Mouse (Mus musculus): ENCODE results near the gene Appl1.
A peak's percentile ranks its signal among the peaks of the same experiment; 100 is the strongest.

Appl1 gene

DNA sequence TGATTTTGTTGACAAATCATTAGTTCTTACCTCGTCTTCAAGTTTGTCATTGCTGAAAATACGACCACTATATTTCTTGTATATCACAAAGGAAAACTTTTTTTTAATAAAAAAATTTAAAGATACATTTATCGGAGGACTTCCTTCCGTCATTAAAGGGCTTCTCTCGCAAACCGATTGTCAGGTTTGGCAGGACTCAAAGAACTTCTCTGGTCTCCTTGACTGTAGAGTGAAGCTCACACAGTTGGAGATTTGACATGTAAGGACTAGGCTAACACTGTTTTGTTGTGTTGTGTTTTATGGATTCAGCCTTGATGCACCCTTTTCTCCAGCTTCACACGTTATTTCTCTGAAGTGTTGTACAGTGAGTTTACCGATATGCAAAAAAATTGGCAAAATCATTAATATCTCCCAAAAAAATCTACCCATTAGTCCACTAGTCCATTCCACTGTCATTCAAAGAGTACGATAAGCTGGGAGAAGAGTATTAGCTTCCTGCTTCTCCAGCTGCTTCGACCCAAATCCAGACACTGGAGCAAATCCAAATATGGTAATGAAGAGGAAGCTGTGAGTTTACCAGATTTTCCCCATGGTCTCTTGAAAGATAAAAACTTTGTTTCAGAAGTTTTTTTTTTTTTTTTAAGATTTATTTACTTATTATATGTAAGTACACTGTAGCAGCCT lies at the start of gene Appl1:
Gene Appl1, minus strand, starts transcription at position 127 of the 684 bp plus-strand sequence.
- DNase-seq, result no peak

DNA sequence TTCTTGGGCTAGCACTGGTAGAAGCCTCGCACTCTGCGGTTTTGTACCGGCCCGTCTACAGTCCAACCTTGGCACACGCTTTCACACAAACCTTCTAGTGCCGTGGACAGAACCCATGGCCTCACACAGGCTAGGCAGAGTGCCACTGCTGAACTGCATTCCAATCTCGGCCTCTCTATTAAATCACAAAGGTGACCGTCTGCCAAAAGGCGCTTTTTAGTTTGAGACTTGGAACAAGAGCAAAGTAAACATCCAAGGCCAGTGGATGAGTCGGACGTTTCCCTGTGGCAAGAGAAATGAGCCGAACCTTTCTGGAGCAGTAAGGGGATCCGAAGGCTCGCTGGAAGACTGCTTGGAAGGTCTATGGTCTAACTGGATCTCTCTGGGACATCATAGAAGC lies 48.8 kb upstream of the Appl1 start:
- DNase-seq, result no peak

DNA sequence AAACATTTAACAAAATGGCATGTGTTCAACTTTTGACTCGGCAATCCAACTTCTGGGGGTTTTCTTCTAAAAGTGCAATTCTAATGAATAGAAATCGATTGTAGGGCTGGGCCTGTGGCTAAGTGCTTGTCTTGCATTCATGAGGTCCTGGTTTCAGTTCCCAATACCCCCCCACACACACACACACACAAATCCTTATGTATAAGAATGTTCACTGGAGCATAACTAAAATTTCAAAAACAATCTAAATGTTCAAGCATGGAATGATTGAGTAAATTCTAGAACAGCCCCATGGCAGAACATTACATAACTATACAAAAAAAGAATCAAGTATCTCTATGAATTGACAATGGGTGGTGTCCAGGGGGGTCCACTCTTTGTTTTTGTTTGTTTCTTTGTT lies 46.9 kb upstream of the Appl1 start:
- DNase-seq, result no peak

DNA sequence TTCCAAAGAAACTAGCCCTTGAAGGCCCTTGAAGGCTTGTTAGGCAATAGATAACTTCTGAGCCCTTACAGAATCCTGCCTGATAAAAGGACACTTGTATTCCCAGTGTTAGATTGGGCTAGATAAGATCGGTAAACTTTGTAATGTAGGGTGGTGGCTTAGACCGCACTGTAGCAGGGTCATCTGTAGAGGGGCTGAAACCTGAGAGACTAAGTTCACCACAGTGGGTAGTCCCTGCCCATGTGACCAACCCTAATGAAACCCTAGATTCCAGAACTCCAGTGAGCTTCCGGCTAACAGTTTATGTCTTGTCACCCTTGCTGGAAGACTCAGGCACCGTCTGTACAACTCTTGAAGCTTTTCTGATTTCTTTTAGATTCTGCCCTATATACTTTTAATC lies 42.6 kb upstream of the Appl1 start:
- no peak for DNase-seq

DNA sequence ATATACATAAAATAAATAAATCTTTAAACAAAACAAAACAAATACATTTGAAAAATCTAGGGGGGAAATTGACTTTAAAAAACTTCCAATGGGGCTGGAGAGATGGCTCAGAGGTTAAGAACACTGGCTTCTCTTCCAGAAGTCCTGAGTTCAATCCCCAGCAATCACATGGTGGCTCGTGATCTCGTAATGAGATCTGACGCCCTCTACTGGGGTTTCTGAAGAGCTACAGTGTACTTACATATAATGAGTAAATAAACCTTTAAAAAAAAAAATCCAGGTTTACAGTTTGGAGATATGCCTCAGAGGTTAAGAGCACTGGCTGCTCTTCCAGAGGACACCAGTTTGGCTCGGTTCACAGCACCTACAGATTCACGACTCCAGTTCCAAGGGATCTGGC lies 40.5 kb upstream of the Appl1 start:
- DNase-seq, result no peak

DNA sequence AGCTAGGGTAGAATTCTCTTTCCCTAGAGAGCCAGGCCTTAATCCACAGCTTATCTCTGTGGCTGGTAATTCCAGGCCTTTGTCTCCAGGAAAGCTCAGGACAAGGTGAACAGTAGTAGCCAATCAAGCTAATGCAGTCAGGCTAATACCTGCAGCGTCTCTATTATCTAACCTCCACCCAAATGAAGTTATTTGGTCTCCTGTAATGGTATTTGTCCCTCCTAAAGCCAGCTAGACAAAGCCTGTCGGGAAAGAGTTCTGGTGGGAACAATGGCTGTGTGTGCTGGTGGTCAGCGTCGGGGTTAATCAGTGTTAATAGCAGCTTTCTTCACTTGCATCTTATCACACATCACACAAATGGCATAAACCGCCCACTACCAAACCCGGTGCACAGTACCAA lies 34.9 kb upstream of the Appl1 start:
- no peak for DNase-seq

DNA sequence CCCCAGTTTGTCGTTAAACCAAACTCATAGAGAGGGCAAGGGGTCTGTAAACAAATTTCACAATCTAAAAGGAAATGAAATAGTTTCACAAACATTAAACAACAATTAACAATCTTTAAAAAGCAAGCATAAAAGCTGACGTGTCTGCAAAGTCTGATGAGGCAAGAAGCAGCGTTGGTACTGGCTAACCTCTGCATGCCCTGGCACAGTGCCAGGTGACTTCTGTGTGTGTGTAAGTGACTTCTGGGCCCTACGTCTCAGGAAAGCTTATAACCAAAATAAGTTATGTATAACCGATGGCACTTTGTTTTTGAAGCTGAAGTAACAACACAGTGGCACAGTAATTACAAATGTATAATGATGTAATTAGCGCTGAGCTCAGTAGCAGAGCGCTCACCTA lies 33.9 kb upstream of the Appl1 start:
- DNase-seq, result no peak

DNA sequence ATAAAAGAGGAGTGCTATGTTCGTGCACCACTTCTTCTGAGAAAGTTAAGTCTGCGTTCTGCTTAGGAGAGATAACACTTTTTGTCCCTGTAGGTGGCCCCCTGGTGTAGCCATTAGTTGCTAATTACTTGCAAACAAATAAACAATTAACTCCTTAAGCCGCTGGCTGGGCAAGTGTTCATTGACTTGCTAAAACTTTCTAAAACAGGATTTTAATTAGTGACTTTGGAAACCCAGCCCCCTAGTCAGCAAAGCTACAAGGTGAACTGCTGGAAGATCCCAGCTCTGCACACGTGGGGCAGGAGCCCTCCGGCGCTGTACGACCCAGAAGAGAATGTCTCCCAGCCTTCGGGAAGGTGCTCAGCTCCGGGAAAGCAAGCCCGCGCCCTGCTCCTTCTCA lies 29.4 kb upstream of the Appl1 start:
- DNase-seq, result no peak

DNA sequence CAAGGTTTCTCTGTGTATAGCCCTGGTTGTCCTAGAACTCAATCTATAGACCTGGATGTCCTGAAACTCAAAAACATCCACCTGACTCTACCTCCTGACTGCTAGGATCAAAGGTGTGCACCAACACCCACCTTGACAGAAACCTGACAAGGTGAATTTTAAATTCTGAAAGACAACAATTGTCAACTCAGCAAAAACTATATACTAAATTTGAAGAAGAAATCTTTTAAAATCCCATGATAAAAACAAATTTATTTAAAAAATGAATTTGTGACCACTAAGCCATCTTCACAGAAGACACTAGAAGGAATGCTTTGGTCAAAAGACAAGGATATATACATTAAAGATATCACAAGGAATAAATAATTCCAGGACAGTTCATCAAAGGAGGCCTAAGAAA lies 25.2 kb upstream of the Appl1 start:
- DNase-seq, result no peak

DNA sequence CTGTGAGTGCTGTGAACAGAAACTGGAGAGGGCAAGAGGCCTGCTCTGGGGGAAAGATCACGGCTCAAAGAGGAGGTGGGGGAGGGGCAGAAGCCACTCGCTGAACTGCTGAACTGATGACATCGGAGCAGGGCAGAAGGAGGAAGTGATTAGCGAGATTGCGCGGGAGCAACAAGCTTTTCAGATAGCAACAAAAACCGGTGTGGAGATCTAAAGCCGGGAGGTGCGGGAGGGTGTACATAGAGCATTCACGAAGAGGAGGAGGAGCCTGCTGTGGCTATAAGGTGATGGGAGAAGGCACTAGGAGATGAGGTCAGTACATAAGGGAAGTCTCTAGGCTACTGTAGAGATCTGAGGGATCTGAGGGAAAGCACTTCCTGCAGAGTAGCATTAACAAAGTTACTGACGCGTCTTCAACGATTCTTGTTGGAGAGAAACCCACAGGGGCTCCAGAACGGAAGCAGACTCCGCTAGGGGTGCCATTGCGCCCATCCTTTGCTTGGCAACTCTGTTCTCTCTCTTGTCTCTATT lies 23.2 kb upstream of the Appl1 start, which contains the start of gene Hesx1:
Gene Hesx1, plus strand, starts transcription at position 206 of the 531 bp plus-strand sequence.
- DNase-seq, result peak; percentile 12

DNA sequence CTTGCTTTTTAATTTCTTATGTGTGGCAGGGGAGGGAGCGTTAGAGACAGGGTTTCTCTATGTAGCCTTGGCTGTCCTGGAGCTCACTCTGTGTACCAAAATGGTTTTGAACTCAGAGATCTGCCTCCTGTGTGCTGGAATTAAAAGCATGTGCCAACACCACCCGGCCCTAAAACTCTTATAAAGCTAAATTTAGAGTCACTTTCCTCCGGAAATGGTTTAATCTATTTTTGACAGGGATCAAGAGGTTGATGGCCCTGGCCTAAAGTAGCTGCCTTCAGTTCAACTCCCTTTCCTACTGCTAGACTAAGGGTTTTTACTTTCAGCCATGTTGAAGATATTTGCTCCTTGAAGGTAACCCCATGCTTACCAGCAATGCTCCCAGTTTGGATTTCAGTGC lies 22.4 kb upstream of the Appl1 start:
- no peak for DNase-seq

DNA sequence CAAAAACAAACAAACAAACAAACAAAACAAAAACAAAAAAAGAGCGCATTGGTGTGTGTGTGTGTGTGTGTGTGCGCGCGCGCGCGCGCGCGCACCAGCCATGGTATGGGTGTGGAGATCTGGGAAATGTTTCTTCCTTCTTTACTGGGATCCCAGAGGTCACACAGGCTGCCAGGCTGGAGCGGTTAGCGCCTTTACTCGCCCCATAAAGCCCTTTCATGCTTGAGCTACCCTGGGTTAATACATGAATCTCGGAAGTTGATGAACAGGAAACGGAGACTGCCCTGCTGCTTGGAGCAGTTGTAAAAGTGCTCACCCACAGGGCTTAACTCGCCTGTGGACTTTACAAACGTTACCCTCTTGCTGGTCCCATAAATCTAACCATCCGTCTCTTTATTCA lies 20.6 kb upstream of the Appl1 start:
- no peak for DNase-seq

DNA sequence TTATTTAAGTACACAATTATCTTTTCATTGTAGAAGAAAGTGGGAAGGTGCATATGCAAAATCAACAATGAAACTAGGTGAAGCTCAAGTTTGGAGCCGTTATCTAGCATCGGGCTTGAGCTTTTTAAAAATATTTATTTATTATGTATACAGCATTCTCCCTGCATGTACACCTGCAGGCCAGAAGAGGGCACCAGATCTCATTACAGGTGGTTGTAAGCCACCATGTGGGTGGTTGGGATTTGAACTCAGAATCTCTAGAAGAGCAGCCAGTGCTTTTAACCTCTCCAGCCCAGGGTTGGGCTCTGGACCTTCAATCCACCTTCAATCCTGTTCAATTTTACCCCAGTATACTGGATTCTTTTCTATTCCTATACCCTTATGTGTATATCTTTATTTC lies 17.7 kb upstream of the Appl1 start:
- no peak for DNase-seq

DNA sequence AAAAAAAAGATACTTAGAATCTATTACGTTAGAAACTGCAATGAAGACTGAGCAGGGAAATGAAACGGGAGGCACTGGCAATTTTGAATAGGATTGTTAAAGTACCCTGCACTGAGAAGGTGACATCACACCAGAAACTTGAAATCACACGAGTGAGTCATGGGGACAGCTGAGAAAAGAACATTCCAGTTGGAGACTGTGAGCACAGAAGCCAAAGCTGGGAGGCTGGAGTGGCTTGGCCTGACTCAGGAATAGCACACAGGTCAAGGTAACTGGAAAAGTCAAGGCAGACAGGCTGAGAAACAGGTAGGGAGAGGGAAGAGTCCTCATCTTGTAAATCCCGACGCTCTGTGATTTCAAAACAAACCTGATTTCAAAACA lies 11.1 kb upstream of the Appl1 start:
- DNase-seq, result no peak

DNA sequence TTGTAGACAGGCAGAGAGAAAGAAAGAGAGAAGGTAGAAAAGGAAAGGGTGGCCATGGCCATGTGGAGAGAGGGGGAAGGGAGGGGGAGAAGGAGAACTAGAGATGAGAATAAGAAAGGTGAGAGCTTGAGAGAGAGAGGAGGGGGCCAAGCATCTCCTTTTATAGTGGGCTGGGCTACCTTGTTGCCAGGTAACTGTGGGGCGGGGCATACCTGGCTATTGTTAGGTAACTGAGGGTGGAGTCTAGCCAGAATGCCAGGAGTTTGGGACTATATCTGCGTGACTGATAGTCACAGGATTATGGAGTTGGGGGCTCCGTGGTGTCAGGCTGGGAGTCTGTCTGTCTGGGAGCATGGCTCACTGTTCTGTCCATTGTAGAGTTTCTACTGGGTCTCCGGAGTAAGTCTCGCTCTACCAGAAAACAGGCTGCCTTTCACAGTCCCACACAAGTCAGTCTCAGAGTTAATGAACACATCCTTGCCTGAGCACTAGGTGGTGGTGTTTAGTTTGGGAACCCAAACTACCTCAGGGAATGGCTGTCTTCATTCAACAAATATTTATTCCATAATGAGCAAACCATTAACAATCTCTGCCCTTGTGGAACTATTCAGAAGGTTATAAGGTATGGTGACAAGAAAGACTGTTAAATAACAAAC lies 10.6 kb upstream of the Appl1 start:
- no peak for DNase-seq

DNA sequence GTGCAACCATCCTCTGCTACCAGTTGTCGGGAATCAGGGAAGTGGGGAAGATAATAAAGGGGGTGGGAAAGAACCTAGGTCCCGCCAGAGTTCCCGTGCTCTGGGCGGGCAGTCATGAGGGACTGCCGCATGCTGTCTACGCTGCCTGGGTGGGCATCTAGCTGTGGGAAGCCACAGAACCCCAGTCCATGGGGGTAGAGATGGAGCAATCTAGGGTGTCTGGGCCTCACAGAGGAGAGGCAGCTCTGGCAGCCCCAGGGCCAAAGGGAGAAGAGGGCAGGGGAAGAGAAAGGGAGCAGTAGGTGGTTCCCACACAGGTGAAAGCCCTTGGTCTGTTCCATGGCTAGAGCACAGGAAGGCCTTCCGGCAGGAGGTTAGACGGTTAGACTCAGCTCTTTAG lies 10.0 kb upstream of the Appl1 start:
- no peak for DNase-seq

DNA sequence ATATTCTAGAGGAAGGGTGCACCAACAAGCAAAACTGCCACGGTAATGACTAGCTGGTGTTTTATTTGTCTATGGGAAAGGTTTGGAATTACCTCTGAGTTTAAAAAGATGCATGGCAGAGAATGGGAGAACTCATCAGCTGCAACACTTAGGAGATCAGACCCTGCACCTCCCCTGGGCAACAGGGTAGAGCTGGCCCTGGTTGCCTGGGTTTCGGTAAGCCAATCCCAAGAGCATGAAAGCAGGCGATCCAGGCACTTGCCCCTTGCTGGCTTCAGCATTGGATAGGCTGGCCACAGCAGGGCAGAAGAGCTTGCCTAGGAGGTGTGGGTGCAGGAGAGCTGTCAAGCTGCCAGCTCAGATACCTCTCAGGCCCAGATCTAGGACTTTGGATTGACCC lies 8.8 kb upstream of the Appl1 start:
- no peak for DNase-seq

DNA sequence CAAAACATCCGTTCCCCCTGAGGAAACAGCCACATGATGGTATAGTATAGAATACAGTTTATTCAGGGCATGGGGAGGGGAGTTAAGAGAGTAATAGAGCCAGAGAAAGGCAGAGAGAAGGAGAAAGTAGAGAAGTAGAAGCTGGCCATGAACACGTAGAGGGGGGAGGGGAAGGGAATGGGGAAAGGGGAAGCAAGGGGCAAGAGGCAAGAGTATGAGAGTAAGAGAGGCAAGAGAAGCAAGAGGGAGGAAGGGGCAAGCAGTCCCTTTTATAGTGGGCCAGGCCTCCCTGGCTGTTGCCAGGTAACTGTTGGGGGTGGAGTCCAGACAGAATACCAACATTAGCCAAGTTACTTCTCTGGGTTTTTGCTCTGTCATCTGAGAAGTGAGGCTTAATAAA lies 6.5 kb upstream of the Appl1 start:
- DNase-seq, result no peak

DNA sequence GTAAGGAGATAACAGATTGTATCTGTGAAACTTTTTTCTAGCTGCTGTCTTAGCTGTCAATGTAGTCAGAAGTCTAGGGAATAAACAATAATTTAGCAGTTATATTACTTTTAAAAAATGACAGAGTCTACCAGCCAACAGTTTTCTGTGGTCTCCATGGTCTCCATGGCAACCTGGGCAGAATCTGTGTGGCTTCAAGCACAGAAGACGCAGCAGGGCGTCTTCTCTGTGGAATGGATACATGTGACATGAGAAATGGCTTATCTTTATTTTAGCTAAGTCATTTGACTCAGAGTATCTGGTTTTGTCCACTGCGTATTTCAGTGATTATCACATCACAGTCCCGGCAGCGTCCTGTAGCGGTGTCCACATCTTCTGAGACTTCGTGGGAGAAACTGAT lies 5.2 kb upstream of the Appl1 start:
- no peak for DNase-seq

DNA sequence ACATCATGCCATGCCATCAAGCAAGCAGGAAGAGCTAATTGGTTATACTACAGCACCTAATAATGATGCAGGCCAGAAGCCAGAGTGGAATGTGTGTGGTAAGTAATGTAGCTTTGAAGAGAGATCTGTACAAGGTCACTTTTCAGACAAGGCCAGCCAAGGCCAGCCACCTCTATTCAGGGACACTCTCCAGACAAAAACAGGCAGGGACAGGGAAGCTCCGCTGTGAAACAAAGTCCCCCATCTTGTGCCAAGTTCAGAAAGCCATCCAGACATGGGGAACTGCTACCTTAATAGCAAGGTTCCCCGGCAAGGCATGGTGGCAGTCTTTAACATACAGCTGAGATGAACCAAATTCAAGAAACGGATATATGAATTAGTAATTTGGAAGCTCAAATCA lies 4.5 kb upstream of the Appl1 start:
- DNase-seq, result no peak

DNA sequence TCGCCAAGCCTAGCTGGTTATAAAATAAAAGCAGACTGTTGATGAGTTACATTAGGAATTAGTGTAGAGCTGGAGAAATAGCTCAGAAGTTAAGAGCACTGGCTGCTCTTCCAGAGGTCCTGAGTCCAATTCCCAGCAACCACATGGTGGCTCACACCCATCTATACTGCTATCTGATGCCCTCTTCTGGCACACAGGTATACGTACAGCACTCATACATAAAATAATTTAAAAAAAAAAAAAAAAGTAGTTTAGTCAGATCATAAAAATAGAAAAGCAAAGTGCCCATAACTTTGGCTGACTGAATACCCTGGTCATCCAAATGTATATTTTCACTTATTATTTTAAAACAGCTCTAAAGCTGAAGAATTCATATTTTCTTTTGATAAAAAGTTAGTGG lies 2.1 kb upstream of the Appl1 start:
- no peak for DNase-seq

DNA sequence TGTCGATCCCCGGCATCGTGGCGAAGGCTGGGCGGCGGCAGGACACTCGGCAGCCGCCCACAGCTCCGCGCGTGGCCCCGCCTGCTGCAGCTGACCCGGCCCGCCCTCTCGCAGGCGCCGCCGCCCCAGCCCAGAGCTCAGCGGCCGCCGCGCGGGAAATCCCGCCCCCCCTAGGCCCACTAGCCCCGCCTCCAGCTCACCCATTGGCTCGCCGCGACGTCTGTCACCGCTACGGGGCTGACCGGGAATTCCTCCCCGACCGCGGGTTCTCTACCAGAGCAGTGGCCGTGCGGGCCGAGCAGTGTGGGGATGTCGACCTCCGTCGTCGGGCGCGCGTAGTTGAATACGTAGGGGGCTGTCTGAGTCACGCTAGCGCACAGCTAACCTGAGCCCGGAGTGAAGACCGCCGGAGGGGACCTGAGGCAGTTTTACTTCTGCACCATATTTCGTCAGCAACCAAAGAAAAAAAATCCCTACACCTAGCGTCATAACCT lies 546 bp downstream of the Appl1 start:
- DNase-seq, result peak; percentile 92

DNA sequence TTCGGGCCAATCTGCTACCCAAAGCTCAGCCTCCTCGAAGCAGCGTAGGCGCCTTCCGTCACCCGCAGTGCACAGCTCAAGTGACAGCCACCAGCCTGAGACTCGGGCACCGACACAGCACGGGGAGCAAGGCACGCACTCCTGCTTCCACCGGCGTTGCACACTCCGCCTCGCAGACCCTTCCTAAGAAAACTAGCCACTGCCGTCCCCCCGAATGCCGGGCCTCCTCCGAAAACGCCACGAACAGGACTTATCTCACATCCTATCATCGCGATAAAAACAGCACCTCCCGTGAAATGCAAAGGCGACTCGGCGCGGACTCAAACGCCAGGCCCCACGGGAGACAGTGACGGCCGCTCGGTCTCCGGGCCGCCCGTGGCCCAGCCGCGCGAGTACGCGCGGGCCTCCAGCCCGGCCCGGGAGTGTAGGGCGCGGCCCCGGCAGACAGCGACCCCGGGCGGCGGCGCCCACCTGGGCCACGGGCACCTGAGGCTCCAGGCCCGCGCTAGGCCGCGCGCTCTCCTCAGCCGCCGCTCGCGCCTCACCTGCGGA lies 1.1 kb downstream of the Appl1 start:
- peak; percentile 56 for DNase-seq

DNA sequence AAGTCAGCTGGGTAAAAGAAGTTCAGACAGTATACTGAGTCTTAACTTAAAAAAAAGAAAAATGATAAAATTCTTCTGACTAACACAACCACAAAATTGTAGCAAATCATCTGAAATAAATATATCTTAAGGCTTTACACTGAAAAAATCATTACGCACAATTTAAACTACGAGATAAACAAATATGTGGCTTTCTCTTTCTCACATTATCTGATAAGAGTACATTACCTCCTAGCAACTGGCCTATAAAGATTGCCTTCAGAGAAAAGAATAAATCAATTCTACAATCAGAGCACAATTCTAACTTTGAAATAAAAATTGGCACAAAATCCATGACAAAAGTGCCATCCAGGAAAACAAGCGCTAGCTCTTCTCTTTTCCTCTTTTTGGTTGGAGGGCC lies 1.9 kb downstream of the Appl1 start:
- DNase-seq, result no peak
